In the genomic region with DNA sequence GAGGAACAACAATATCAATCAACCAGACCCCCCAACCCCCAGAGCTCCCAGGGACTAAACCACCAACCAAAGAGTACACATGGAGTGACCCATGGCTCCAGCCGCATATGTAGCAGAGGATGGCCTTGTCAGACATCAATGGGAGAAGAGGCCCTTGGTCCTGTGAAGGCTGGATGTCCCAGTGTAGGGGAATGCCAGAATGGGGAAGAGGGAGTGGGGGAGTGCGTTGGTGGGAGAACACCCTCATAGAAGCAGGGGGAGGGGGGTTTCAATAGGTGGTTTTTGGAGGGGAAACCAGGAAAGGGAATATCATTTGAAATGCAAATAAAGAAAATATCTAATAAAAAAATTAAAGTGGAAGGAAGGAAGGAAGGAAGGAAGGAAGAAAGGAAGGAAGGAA, we compare ENCODE assay signal across 7 mouse cellular contexts. TPM values are rescaled to one million over a fixed set of nuclear protein-coding genes. Genes with fewer than 3 reads are reported as not detected.
A peak's percentile ranks its signal among the peaks of the same experiment; 100 is the strongest.
DNase-seq lines count a peak whose midpoint lies in the region; ATAC-seq and TF ChIP-seq lines count a peak whose summit lies in the region.
"Not testable (repeated sequence)": the region's sequence is repeated elsewhere in the genome, so short reads cannot be mapped to it uniquely, and the experiment has no call there.

No protein-coding gene starts in this region.

- peak overlapping the region; percentile 46 for H3K4me2 ChIP-seq in embryonic facial prominence, embryonic 13.5 days
- peak overlapping the region; percentile 50; the same call in 1 of the 2 replicates for H3K4me2 ChIP-seq in heart, embryonic 12.5 days
- peak overlapping the region; percentile 26; the same call in 1 of the 2 replicates for H3K4me2 ChIP-seq in heart, postnatal 0 days (ENCODE audit: low read depth, low read length)
- peak overlapping the region; percentile 44 for H3K4me2 ChIP-seq in kidney, embryonic 15.5 days
- 0 out of 2 replicates have a peak overlapping the region, but pooled peaks have one; percentile 31 for H3K4me2 ChIP-seq in limb, embryonic 15.5 days
- H3K4me2 ChIP-seq in midbrain, embryonic 16.5 days (ENCODE audit: low read length), result peak overlapping the region; percentile 31; the same call in 1 of the 2 replicates

- not testable (repeated sequence) for H3K4me1 ChIP-seq in embryonic facial prominence, embryonic 13.5 days; heart, embryonic 12.5 days (replicated peaks); heart, postnatal 0 days (ENCODE audit: control insufficient read depth, insufficient read depth); kidney, embryonic 15.5 days; limb, embryonic 15.5 days; midbrain, embryonic 16.5 days (ENCODE audit: control insufficient read depth, insufficient read depth, low read length)
- peaks cover 18% of the 10 kb centered on the region for H3K4me1 ChIP-seq in megakaryocyte, embryonic 14.5 days

- not testable (repeated sequence) for ATAC-seq in embryonic facial prominence, embryonic 13.5 days (ENCODE audit: insufficient number of reproducible peaks, insufficient read depth, low FRiP score, low TSS enrichment, low read depth); heart, embryonic 12.5 days (ENCODE audit: insufficient number of reproducible peaks, low FRiP score); heart, postnatal 0 days (ENCODE audit: insufficient read depth, low read depth); kidney, embryonic 15.5 days (replicated peaks; ENCODE audit: low FRiP score); limb, embryonic 15.5 days (ENCODE audit: insufficient number of reproducible peaks, low FRiP score, low TSS enrichment, low read depth); midbrain, embryonic 16.5 days

- H3K27ac ChIP-seq in embryonic facial prominence, embryonic 13.5 days; heart, embryonic 12.5 days (ENCODE audit: poor library complexity, severe bottlenecking); heart, postnatal 0 days (ENCODE audit: low read depth); kidney, embryonic 15.5 days; limb, embryonic 15.5 days; midbrain, embryonic 16.5 days (ENCODE audit: low read length): not testable (repeated sequence)

- TF ChIP-seq EP300 in heart, postnatal 0 days (IDR thresholded peaks at IDR 0.05; ENCODE audit: low read depth), result not testable (repeated sequence)

- WGBS in embryonic facial prominence, embryonic 13.5 days, result 73% methylated on average over 2 of the region's 2 CpGs
- 60% methylated on average over 2 of the region's 2 CpGs for WGBS in heart, embryonic 12.5 days
- 54% methylated on average over 2 of the region's 2 CpGs for WGBS in heart, postnatal 0 days
- 67% methylated on average over 2 of the region's 2 CpGs for WGBS in kidney, embryonic 15.5 days
- 83% methylated on average over 2 of the region's 2 CpGs for WGBS in limb, embryonic 15.5 days
- WGBS in midbrain, embryonic 16.5 days, result 80% methylated on average over 2 of the region's 2 CpGs

- not testable (repeated sequence) for H3K36me3 ChIP-seq in embryonic facial prominence, embryonic 13.5 days; heart, embryonic 12.5 days; heart, postnatal 0 days (replicated peaks; ENCODE audit: control insufficient read depth, insufficient read depth, low read length); kidney, embryonic 15.5 days; limb, embryonic 15.5 days; megakaryocyte, embryonic 14.5 days (replicated peaks; ENCODE audit: low read length); midbrain, embryonic 16.5 days (ENCODE audit: control insufficient read depth, insufficient read depth, low read length)

- DNase-seq in heart, postnatal 0 days (ENCODE audit: low spot score), result not testable (repeated sequence)

- H3K9me3 ChIP-seq in embryonic facial prominence, embryonic 13.5 days; heart, embryonic 12.5 days (replicated peaks); heart, postnatal 0 days (replicated peaks; ENCODE audit: control insufficient read depth, low read length); kidney, embryonic 15.5 days (replicated peaks); limb, embryonic 15.5 days; megakaryocyte, embryonic 14.5 days; midbrain, embryonic 16.5 days (replicated peaks; ENCODE audit: control insufficient read depth, low read length, poor library complexity, severe bottlenecking): not testable (repeated sequence)

- H3K27me3 ChIP-seq in embryonic facial prominence, embryonic 13.5 days; heart, embryonic 12.5 days (replicated peaks); heart, postnatal 0 days (ENCODE audit: control insufficient read depth, insufficient read depth, low read length); kidney, embryonic 15.5 days; limb, embryonic 15.5 days; megakaryocyte, embryonic 14.5 days (replicated peaks); midbrain, embryonic 16.5 days (ENCODE audit: control insufficient read depth, insufficient read depth, low read depth, low read length): not testable (repeated sequence)

- TF ChIP-seq CTCF in heart, postnatal 0 days (IDR thresholded peaks at IDR 0.05; ENCODE audit: low read depth), result not testable (repeated sequence)

- not testable (repeated sequence) for H3K9ac ChIP-seq in embryonic facial prominence, embryonic 13.5 days; heart, embryonic 12.5 days; heart, postnatal 0 days (replicated peaks; ENCODE audit: low read depth, low read length); kidney, embryonic 15.5 days; limb, embryonic 15.5 days; midbrain, embryonic 16.5 days (ENCODE audit: low read depth, low read length)

- H3K4me3 ChIP-seq in embryonic facial prominence, embryonic 13.5 days; heart, embryonic 12.5 days; heart, postnatal 0 days (ENCODE audit: low read depth, low read length); kidney, embryonic 15.5 days (replicated peaks); limb, embryonic 15.5 days; midbrain, embryonic 16.5 days (ENCODE audit: low read depth, low read length): not testable (repeated sequence)
- peak overlapping the region; percentile 85 for H3K4me3 ChIP-seq in megakaryocyte, embryonic 14.5 days (replicated peaks)

RNA-seq across cellular contexts. Expression of a gene that starts 32.3 kb away (rescaled TPM):
- 80.5 and 83.6 TPM in 2 replicates for polyA plus RNA-seq in embryonic facial prominence, embryonic 13.5 days (2015; fragmentation: Nextera tagmentation; extraction: Ambion mirVana)
- 56.6 and 57.9 TPM in 2 replicates for polyA plus RNA-seq in heart, embryonic 12.5 days (2016; fragmentation: Nextera tagmentation; extraction: Ambion mirVana)
- 62.1 and 75.0 TPM in 2 replicates for total RNA-seq in heart, postnatal 0 days (2014; rRNA removed; ENCODE audit: low replicate concordance)
- polyA plus RNA-seq in heart, postnatal 0 days (2015; fragmentation: Nextera tagmentation; extraction: Ambion mirVana), result 33.8 and 35.9 TPM in 2 replicates
- polyA plus RNA-seq in kidney, embryonic 15.5 days (2015; fragmentation: Nextera tagmentation; extraction: Ambion mirVana), result 86.5 and 87.7 TPM in 2 replicates
- 71.2 and 76.1 TPM in 2 replicates for polyA plus RNA-seq in limb, embryonic 15.5 days (2015; fragmentation: Nextera tagmentation; extraction: Ambion mirVana)
- polyA plus RNA-seq in megakaryocyte, embryonic 14.5 days (2012; ENCODE audit: insufficient read depth, low replicate concordance), result 2.9 TPM in 1 of 2 replicates, not detected in the other
- 56.5 and 57.9 TPM in 2 replicates for polyA plus RNA-seq in midbrain, embryonic 16.5 days (2015; fragmentation: Nextera tagmentation; extraction: Ambion mirVana)
